Mouse (Mus musculus) lung, postnatal 25 days (tissue): ENCODE measurements around the gene Ints5.

ENCODE experiments used
- DNase-seq: peaks from one replicate; pipeline ENCODE4 v3.0.0; 2022; ENCODE audit warnings: low spot score

The Ints5 gene

GRCm38 (mm10) chr19:8929224-8930088 lies 36.7 kb downstream of the Ints5 start, which contains the start of the genes Rom1 and Eml3:
TSS of gene Rom1 (minus strand) at chr19:8929356.
TSS of gene Eml3 (plus strand) at chr19:8929552.
- peak; percentile 94 for DNase-seq

- no peak for DNase-seq
These were observed 37.3 kb downstream of the Ints5 start for GRCm38 (mm10) chr19:8930117-8930516.

- DNase-seq = no peak
These were observed 38.0 kb downstream of the Ints5 start for GRCm38 (mm10) chr19:8930771-8931170.

GRCm38 (mm10) chr19:8936736-8937135 lies 43.9 kb downstream of the Ints5 start:
- DNase-seq = no peak

- no peak for DNase-seq
These were observed 47.8 kb downstream of the Ints5 start for GRCm38 (mm10) chr19:8940526-8941133.

GRCm38 (mm10) chr19:8941136-8941514 lies 48.3 kb downstream of the Ints5 start:
- no peak for DNase-seq

GRCm38 (mm10) chr19:8941515-8942217 lies 48.9 kb downstream of the Ints5 start, which contains the start of gene Mta2:
TSS of gene Mta2 (plus strand) at chr19:8941875.
- DNase-seq = peak; percentile 95

- peak; percentile 36 for DNase-seq
These were observed 49.6 kb downstream of the Ints5 start for GRCm38 (mm10) chr19:8942276-8942964.

GRCm38 (mm10) chr19:8943047-8943446 lies 50.2 kb downstream of the Ints5 start:
- DNase-seq = no peak

GRCm38 (mm10) chr19:8944062-8944461 lies 51.3 kb downstream of the Ints5 start:
- no peak for DNase-seq

- peak; percentile 66 for DNase-seq
These were observed 51.9 kb downstream of the Ints5 start for GRCm38 (mm10) chr19:8944750-8945149.

- no peak for DNase-seq
These were observed 52.4 kb downstream of the Ints5 start for GRCm38 (mm10) chr19:8945251-8945650.

- no peak for DNase-seq
These were observed 54.1 kb downstream of the Ints5 start for GRCm38 (mm10) chr19:8946929-8947328.
